Mouse (Mus musculus): Measurements from ENCODE around the gene Gm10964.

DNA sequence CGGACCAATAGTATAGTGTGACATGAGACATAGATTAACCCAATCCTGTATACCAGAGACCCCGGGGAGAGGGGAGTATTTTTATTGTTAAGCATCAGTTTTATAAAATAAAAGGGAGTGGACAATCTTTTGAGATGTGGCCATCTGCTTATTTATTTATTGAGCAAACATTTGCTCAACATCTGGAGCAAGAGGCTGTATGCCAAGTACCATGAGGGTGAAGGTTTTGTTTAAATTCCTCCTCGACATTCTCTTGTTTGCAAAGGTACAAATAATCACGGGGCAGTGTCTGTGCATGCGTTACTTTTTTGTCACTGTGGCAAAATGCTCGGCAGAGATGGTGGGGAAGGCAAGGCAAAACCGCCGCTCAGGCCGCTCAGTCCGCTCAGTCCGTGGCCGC is 33.7 kb upstream of the Gm10964 start:
- no peak for TF ChIP-seq POLR2A (IDR thresholded peaks at IDR 0.05; ENCODE audit: insufficient read depth, low read depth, low read length)
- TF ChIP-seq CTCF (IDR thresholded peaks at IDR 0.05; ENCODE audit: insufficient read depth, low read depth, low read length) = no peak

Data from olfactory bulb, adult 2 months (tissue).